Mouse (Mus musculus) gastrocnemius, postnatal 10 days (tissue): ENCODE data around the gene Gpkow. TPM values are rescaled to one million over a fixed set of nuclear protein-coding genes. Genes with fewer than 3 reads are reported as not detected.

Source experiments
- DNase-seq: peaks from one replicate; pipeline ENCODE4 v3.0.0; 2021; ENCODE audit warnings: mixed read lengths
- long read RNA-seq, 2 experiments: library from polyadenylated mRNA; stranded (forward); transcript quantifications; one replicate each; pipeline ENCODE4 v2.0.0; 2021
- total RNA-seq, 2 experiments: library from RNA; stranded (reverse); gene quantifications; 2 replicates each; pipeline ENCODE4 v1.2.3; 2021

Gpkow gene
- 10 to 100 TPM; 19.6 to 19.8 TPM for total RNA-seq
- long read RNA-seq, experiment 1, transcript Gpkow-201 (11 exons, 3,579 nt): major isoform, 30 of 39 reads
- long read RNA-seq, experiment 1, partial matches to known transcripts: 3 of 39 reads
- long read RNA-seq, experiment 1, other reads (novel, unspliced or antisense): 6 of 39 reads
- long read RNA-seq, experiment 2, transcript Gpkow-201 (11 exons, 3,579 nt): major isoform, 25 of 30 reads
- long read RNA-seq, experiment 2, partial matches to known transcripts: 1 of 30 reads
- long read RNA-seq, experiment 2, other reads (novel, unspliced or antisense): 4 of 30 reads

DNA sequence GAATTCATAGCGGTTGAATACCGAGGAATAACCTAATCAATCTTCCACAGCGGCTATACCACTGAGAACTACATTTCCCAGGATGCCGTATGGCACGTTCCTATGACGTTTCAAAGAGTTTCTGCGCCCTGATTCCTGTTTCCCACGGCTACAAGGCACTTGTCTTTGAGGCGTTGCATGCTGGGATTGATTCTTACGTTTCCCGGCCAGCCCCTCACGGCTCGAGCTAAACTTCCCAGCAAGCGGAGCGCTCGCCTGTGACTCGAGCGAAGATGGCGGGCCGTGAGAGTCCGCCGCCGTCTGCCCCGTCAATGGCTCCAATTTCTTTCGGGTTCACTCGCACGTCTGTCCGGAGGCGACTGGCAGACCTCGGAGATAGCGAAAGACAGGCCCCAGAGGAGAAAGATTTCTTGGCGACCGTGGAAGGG lies at the start of gene Gpkow:
TSS of gene Gpkow (plus strand) at position 178 of the 428 bp plus-strand sequence.
- peak; percentile 57 for DNase-seq

- DNase-seq: peak; percentile 76
Observed at GRCm38 (mm10) chrX:7648671-7649304, 48.1 kb upstream of the Gpkow start.

- DNase-seq: peak; percentile 51
Observed at GRCm38 (mm10) chrX:7657221-7657639, 39.7 kb upstream of the Gpkow start, which contains the start of gene Prickle3. Prickle3 (plus strand) TSS chrX:7657260.

DNA sequence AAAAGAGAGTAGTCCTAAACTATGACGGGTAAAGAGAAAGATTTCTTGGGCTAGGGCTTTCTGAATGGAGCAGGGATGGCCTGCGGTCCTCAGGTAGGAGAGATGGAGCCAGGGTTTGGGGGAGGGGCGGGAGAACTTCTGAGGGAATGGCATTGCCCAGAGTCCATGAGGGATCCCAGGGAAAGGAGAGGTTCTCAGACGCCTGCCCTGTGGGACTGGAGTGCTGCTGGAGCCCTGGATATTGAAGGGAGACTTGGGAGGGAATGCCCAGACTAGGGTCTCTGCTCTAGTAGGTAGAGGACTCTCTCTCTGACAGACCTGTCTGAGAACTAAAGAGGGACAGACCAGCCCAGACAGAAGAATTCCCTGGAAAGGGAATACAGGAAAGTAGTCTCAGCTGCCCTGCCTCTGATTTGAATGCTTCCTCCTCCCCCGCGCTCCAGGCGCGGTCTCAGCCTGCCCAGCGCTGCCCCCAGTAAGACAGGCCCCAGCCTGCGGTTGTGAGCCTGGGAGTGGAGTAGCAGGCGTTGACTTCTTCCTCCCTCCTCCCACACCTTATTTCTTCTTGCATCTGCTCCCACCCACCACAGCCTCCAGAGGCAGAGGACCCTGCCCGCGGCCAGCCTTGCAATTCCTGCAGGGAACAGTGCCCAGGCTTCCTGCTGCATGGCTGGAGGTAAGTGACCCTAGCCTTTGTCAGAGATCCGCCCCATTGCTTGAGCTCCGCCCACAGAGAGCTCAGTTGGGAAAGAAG lies 38.7 kb upstream of the Gpkow start:
- DNase-seq: peak; percentile 19

DNA sequence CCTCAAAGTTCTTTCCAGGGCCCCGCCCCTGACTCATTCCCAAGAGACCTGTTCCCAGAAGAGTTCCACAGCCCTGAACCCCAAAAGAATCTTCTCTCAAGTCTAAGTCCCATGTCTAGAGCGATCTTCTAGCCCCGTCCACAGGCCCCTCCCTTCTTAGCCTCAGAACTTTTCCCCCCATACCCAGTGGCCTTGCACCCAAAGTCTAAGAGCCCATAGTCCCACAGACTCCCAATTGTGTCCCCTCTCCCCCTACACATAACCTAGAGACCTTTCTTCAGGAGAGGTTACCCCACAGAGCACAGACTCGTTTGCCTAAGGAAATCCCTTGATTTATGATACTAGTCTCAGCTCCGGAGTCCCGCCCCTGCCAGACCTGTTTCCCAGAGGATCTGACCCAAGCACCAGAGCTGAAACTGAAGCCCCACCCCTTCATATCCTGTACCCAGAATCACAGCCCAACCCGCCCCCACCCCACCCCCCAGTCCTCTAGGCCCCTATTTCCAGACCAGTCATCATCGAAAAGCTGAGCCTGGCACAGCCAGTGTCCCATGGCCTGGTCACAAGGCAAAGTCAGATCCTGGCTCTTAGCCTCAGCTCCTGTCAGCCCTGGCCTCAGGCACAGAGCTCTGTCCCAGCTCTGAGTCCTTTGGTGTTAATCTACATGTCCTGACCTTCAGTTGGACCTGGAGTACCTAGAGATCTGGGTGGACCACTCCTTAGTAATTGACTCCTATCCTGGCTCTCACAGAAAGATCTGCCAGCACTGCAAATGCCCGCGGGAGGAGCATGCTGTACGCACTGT lies 37.9 kb upstream of the Gpkow start:
- DNase-seq: no peak

GRCm38 (mm10) chrX:7661086-7661485 lies 35.8 kb upstream of the Gpkow start:
- no peak for DNase-seq

GRCm38 (mm10) chrX:7662936-7663335 lies 34.0 kb upstream of the Gpkow start:
- DNase-seq: no peak

GRCm38 (mm10) chrX:7664791-7665190 lies 32.1 kb upstream of the Gpkow start:
- no peak for DNase-seq

- DNase-seq: no peak
Observed at GRCm38 (mm10) chrX:7665739-7666502, 31.0 kb upstream of the Gpkow start.

GRCm38 (mm10) chrX:7670390-7670881 lies 26.5 kb upstream of the Gpkow start:
- DNase-seq: peak; percentile 66

GRCm38 (mm10) chrX:7670921-7671623 lies 25.9 kb upstream of the Gpkow start, which contains the start of gene Plp2:
Plp2 (minus strand) TSS chrX:7671390.
- DNase-seq: no peak

DNA sequence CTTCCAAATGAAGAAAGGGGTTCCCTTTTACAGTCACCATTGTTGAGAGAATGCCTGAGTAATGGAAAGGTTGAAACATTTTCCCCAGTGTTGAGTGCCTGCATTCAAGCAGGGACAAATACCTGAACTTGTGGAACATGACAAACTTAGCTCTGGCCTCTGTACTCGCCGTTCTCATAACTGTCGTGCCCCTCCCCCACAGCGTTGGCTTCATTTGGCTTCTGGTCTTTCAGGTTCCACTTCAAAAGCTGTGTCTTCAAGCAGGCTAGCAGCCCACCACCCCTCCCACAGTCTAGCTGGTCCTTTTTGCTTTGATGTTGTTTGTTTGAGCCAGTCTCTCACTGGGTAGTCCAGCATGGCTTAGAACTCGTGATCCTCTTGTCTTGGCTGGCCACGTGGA lies 24.2 kb upstream of the Gpkow start:
- no peak for DNase-seq

- DNase-seq: no peak
Observed at GRCm38 (mm10) chrX:7673578-7674281, 23.2 kb upstream of the Gpkow start.

DNA sequence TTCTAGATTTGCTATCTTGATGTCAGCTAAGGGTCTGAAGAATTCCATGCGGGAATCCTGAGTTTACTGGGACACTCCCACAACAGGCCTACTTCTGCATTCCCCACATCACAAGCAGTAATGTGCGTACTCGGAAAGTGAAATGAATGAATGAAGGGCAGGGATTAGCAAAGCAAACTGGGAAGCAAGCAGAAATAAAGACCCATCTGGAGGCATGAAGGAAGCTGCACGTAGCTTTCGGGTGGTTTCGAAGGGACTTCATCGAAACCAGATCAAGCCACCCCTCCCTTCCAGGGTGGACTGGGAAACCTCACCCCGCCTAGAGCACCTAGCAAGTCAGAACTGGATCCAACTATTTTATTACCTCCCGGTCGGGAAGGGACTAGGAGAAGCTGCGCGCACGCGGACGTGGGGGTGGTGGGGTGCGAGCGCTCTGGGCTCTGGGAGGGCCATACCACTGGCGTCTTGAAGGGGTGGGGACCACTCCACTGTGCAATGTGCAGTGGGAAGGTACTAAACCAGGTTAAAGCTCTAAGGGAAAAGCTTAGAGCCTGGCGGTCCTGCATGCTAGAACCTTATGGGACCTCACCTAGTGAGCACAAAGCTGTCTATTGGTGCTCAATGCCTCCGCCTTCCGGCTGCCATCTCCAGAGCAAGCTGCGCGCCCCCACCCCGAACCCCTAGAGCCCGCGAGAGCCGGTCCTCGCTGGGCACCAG lies 22.5 kb upstream of the Gpkow start:
- DNase-seq: no peak

- DNase-seq: no peak
Observed at GRCm38 (mm10) chrX:7675001-7675380, 21.9 kb upstream of the Gpkow start.

GRCm38 (mm10) chrX:7678986-7679385 lies 17.9 kb upstream of the Gpkow start:
- no peak for DNase-seq

DNA sequence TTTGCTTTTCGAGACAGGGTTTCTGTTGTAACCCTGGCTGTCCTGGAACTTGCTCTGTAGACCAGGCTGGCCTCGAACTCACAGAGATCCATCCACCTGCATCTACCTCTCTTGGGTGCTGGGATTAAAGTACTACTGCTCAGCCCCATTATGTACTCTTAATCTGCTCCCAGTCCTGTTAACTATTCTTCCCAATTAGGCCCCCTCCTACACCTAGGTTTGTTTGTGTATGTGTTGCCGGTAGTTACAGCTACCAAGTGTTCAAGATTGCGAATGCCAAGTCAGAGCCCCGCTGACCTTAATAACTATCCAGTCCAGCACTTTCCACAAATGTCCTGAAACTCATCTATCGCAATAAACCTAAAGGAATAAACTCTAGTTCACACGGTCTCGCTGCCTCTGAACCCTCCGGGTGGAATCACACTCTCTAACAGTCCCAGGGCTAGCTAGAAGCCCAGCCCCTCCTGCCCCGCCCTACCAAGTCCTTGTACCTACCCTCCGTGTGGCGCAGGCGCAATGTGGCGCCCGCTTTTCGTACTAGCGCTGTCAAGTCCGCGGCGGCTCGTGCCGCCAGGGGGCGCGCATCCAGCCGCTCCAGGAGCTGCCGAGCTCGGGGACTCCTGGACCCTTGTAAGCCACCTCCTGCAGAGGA lies 17.4 kb upstream of the Gpkow start:
- DNase-seq: peak; percentile 91

GRCm38 (mm10) chrX:7680057-7680412 lies 16.9 kb upstream of the Gpkow start:
- no peak for DNase-seq

DNA sequence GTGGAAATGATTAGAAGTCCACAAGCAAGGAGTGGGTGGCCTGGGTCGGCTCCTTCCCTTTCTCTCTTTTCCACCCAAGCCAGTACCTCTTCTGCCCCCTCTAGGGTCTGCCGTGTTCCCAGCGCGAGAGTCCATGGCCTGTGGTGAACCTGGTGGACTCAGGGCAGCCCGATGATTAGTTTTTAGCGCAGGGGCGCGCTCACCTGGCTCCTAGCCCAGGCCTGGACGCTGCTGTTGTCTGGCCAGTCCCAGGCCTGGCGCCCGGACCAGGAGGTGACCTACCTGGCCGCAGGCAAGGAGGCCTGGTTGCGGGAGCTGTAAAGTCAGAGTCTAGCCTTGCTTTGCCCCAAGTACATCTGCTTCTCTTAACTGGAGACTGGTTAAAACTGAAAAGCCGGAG lies 16.1 kb upstream of the Gpkow start, which contains the start of gene Magix:
TSS of gene Magix (minus strand) at position 388 of the 400 bp plus-strand sequence.
- DNase-seq: no peak
